Comparison of ENCODE assay signal across 14 mouse cellular contexts in the genomic region with DNA sequence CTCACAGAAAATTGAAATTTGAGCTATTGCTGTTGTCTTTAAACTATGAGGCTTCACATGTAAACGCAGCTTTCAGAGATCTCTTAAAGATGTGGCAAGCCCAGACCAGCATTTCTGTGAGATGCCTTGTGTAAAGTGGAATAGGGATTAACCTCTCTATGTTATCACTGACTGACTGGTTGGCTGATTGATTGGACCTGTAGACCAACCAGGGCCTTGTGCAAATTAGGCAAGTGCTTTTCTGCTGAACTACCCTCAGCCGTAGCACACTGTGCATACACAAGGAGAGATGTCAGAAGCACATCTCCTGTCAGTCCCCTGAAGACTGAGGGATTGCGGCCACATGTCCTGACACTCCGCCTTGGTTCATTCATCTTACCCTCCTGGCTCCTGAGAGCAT. TPM values are rescaled to one million over a fixed set of nuclear protein-coding genes. Genes with fewer than 3 reads are reported as not detected.
A peak's percentile ranks its signal among the peaks of the same experiment; 100 is the strongest.
DNase-seq lines count a peak whose midpoint lies in the region; ATAC-seq and TF ChIP-seq lines count a peak whose summit lies in the region.
"Had no signal": no experiment of that assay in that cellular context is flagged by ENCODE, and none has a peak within 500 bp of the region (broad histone marks: within the 10 kb centered on the region; RNA-seq: fewer than 3 reads in every experiment).

No protein-coding gene starts in this region.

- peak overlapping the region; percentile 78 for H3K27ac ChIP-seq in liver, embryonic 11.5 days (ENCODE audit: low read depth, low read length)
- peak overlapping the region; percentile 67 for H3K27ac ChIP-seq in hindbrain, embryonic 15.5 days (replicated peaks)
- H3K27ac ChIP-seq in midbrain, embryonic 14.5 days (replicated peaks; ENCODE audit: low read depth, low read length): peak overlapping the region; percentile 66
- H3K27ac ChIP-seq in intestine, postnatal 0 days (ENCODE audit: low read depth, low read length): no peak overlapping the region
- H3K27ac ChIP-seq: embryonic facial prominence, embryonic 15.5 days; heart, adult 2 months; limb, embryonic 13.5 days had no signal

- no peak for DNase-seq in liver, embryonic 11.5 days (ENCODE audit: low spot score)
- DNase-seq in liver: no peak
- no peak for DNase-seq in midbrain, embryonic 14.5 days
- DNase-seq in left cerebral cortex, adult 18-20 months (ENCODE audit: low spot score in 2 of 2): no peak
- DNase-seq in adrenal gland, adult 2 months: no peak
- DNase-seq: cerebellum, postnatal 36 days; heart, adult 2 months; kidney, postnatal 10 days had no signal

- peak overlapping the region; percentile 49 for H3K4me2 ChIP-seq in liver, embryonic 11.5 days
- H3K4me2 ChIP-seq in hindbrain, embryonic 15.5 days: 0 out of 2 replicates have a peak overlapping the region, but pooled peaks have one; percentile 30
- H3K4me2 ChIP-seq in midbrain, embryonic 14.5 days (ENCODE audit: low read length): no peak overlapping the region
- no peak overlapping the region for H3K4me2 ChIP-seq in intestine, postnatal 0 days (replicated peaks; ENCODE audit: low read depth)
- H3K4me2 ChIP-seq: embryonic facial prominence, embryonic 15.5 days; limb, embryonic 13.5 days had no signal

- H3K9ac ChIP-seq in liver, embryonic 11.5 days (ENCODE audit: low read depth, low read length): no peak overlapping the region; the same call in 1 of the 2 replicates
- no peak overlapping the region for H3K9ac ChIP-seq in hindbrain, embryonic 15.5 days
- no peak overlapping the region for H3K9ac ChIP-seq in midbrain, embryonic 14.5 days (replicated peaks; ENCODE audit: low read length)
- no peak overlapping the region for H3K9ac ChIP-seq in intestine, postnatal 0 days (ENCODE audit: low read depth, low read length)
- H3K9ac ChIP-seq: embryonic facial prominence, embryonic 15.5 days; limb, embryonic 13.5 days had no signal

- TF ChIP-seq CTCF in intestine, postnatal 0 days (IDR thresholded peaks at IDR 0.05; ENCODE audit: low read depth): no peak

- WGBS in liver, embryonic 11.5 days: 61% methylated on average over 4 of the region's 4 CpGs
- 56% methylated on average over 4 of the region's 4 CpGs for WGBS in hindbrain, embryonic 15.5 days
- WGBS in midbrain, embryonic 14.5 days: 57% methylated on average over 4 of the region's 4 CpGs
- 74% methylated on average over 4 of the region's 4 CpGs for WGBS in intestine, postnatal 0 days

- peaks cover 39% of the 10 kb centered on the region for H3K4me1 ChIP-seq in liver, embryonic 11.5 days (replicated peaks; ENCODE audit: control insufficient read depth, insufficient read depth, low read length)
- H3K4me1 ChIP-seq in hindbrain, embryonic 15.5 days (replicated peaks): peaks cover 14% of the 10 kb centered on the region
- peaks cover 4% of the 10 kb centered on the region; the same call in 1 of the 2 replicates for H3K4me1 ChIP-seq in midbrain, embryonic 14.5 days (ENCODE audit: control insufficient read depth, insufficient read depth, low read length)
- H3K4me1 ChIP-seq in intestine, postnatal 0 days (replicated peaks; ENCODE audit: control insufficient read depth, insufficient read depth, low read length): no peaks in the 10 kb centered on the region

- no peak overlapping the region for H3K4me3 ChIP-seq in liver, embryonic 11.5 days (ENCODE audit: low read depth, low read length)
- no peak overlapping the region for H3K4me3 ChIP-seq in hindbrain, embryonic 15.5 days
- H3K4me3 ChIP-seq in midbrain, embryonic 14.5 days (replicated peaks; ENCODE audit: low read depth, low read length): no peak overlapping the region
- no peak overlapping the region for H3K4me3 ChIP-seq in intestine, postnatal 0 days (ENCODE audit: low read depth, low read length)
- H3K4me3 ChIP-seq: embryonic facial prominence, embryonic 15.5 days; heart, adult 2 months; limb, embryonic 13.5 days had no signal

- H3K27me3 ChIP-seq in liver, embryonic 11.5 days (replicated peaks; ENCODE audit: control insufficient read depth, insufficient read depth, low read length): no peaks in the 10 kb centered on the region
- no peaks in the 10 kb centered on the region for H3K27me3 ChIP-seq in hindbrain, embryonic 15.5 days
- no peaks in the 10 kb centered on the region for H3K27me3 ChIP-seq in midbrain, embryonic 14.5 days (ENCODE audit: control insufficient read depth, insufficient read depth, low read length)
- H3K27me3 ChIP-seq in intestine, postnatal 0 days (replicated peaks; ENCODE audit: control insufficient read depth, insufficient read depth, low read length): no peaks in the 10 kb centered on the region
- H3K27me3 ChIP-seq: embryonic facial prominence, embryonic 15.5 days; limb, embryonic 13.5 days had no signal

- H3K9me3 ChIP-seq in liver, embryonic 11.5 days (ENCODE audit: control insufficient read depth, low read length): no peaks in the 10 kb centered on the region
- no peaks in the 10 kb centered on the region for H3K9me3 ChIP-seq in hindbrain, embryonic 15.5 days
- H3K9me3 ChIP-seq in midbrain, embryonic 14.5 days (ENCODE audit: control insufficient read depth, low read length): no peaks in the 10 kb centered on the region
- no peaks in the 10 kb centered on the region for H3K9me3 ChIP-seq in intestine, postnatal 0 days (ENCODE audit: control insufficient read depth)
- H3K9me3 ChIP-seq: embryonic facial prominence, embryonic 15.5 days; limb, embryonic 13.5 days had no signal

- ATAC-seq in liver, embryonic 11.5 days (replicated peaks; ENCODE audit: low FRiP score): peak; percentile 47; the same call in 1 of the 2 replicates
- peak; percentile 14; the same call in 1 of the 2 replicates for ATAC-seq in erythroid progenitor cell, adult 5-6 weeks (replicated peaks; ENCODE audit: low FRiP score, poor library complexity, severe bottlenecking)
- ATAC-seq in hindbrain, embryonic 15.5 days (ENCODE audit: low FRiP score, low read depth): no peak
- ATAC-seq in midbrain, embryonic 14.5 days (ENCODE audit: low FRiP score, low TSS enrichment): no peak
- no peak for ATAC-seq in intestine, postnatal 0 days
- ATAC-seq: CD4-positive, CD25-positive, alpha-beta regulatory T cell, adult 4 months had no signal

- no peaks in the 10 kb centered on the region for H3K36me3 ChIP-seq in liver, embryonic 11.5 days (ENCODE audit: control insufficient read depth, insufficient read depth, low read length)
- H3K36me3 ChIP-seq in hindbrain, embryonic 15.5 days: no peaks in the 10 kb centered on the region
- H3K36me3 ChIP-seq in midbrain, embryonic 14.5 days (ENCODE audit: control insufficient read depth, insufficient read depth, low read length): no peaks in the 10 kb centered on the region
- H3K36me3 ChIP-seq in intestine, postnatal 0 days (ENCODE audit: control insufficient read depth, insufficient read depth): no peaks in the 10 kb centered on the region
- H3K36me3 ChIP-seq: embryonic facial prominence, embryonic 15.5 days; limb, embryonic 13.5 days had no signal

RNA-seq across cellular contexts. Expression of a gene that starts 29.9 kb away (rescaled TPM):
- 9.4 and 11.4 TPM in 2 replicates for polyA plus RNA-seq in liver, embryonic 11.5 days (2014; fragmentation: Nextera tagmentation; extraction: Ambion mirVana)
- total RNA-seq in erythroid progenitor cell, adult 5-6 weeks (2015; ENCODE audit: low replicate concordance): 15.5 and 26.3 TPM in 2 replicates
- 7.1 and 19.1 TPM in 2 replicates for total RNA-seq in erythroid progenitor cell, adult 5-6 weeks (2017; ENCODE audit: low replicate concordance)
- polyA plus RNA-seq in hindbrain, embryonic 15.5 days (2015; fragmentation: Nextera tagmentation; extraction: Ambion mirVana): 21.2 and 26.0 TPM in 2 replicates
- 31.2 and 33.4 TPM in 2 replicates for polyA plus RNA-seq in midbrain, embryonic 14.5 days (2014; fragmentation: Nextera tagmentation; extraction: Ambion mirVana)
- polyA plus RNA-seq in intestine, postnatal 0 days (2015; fragmentation: Nextera tagmentation; extraction: Ambion mirVana): 0.70 and 0.80 TPM in 2 replicates
- total RNA-seq in left cerebral cortex, adult 18-20 months (2021): 10 to 100 TPM; 60.1 to 61.7 TPM
- total RNA-seq in adrenal gland, adult 2 months (2021): 1 to 10 TPM; 4.6 to 5.7 TPM
- 0.92 and 2.3 TPM in 2 replicates for polyA plus RNA-seq in adrenal gland, adult 2 months (2012; rRNA removed)

Comparison
In these comparisons a context has a peak if more than half of its experiments do, and no peak if none do; other contexts are left out.
1. ATAC-seq: peak in liver, embryonic 11.5 days (single experiment) and erythroid progenitor cell, adult 5-6 weeks (single experiment); none in hindbrain, embryonic 15.5 days (single experiment), midbrain, embryonic 14.5 days (single experiment) and intestine, postnatal 0 days (single experiment).
2. H3K4me2 ChIP-seq: peak in liver, embryonic 11.5 days (single experiment) and hindbrain, embryonic 15.5 days (single experiment); none in midbrain, embryonic 14.5 days (single experiment) and intestine, postnatal 0 days (single experiment).